17 mouse cellular contexts compared by ENCODE assay signal in genomic region chr7:137099766-137100165, GRCm38 (mm10).
DNase-seq lines count a peak whose midpoint lies in the region; ATAC-seq and TF ChIP-seq lines count a peak whose summit lies in the region.
"Had no signal": no experiment of that assay in that cellular context is flagged by ENCODE, and none has a peak within 500 bp of the region (broad histone marks: within the 10 kb centered on the region; RNA-seq: fewer than 3 reads in every experiment).

No protein-coding gene starts in this region.

- H3K9me3 ChIP-seq in stomach, postnatal 0 days (ENCODE audit: control insufficient read depth, low read length): no peaks in the 10 kb centered on the region
- H3K9me3 ChIP-seq: embryonic facial prominence, embryonic 10.5 days; forebrain, embryonic 13.5 days; hindbrain, embryonic 12.5 days had no signal

- 81% methylated on average over 3 of the region's 3 CpGs for WGBS in stomach, postnatal 0 days

- ATAC-seq in stomach, postnatal 0 days (ENCODE audit: low FRiP score, low TSS enrichment): no peak
- ATAC-seq: forebrain, embryonic 13.5 days; forebrain, postnatal 0 days; hindbrain, embryonic 16.5 days; inflammation-experienced regulatory T-cells, adult 6 months had no signal

- no peak for TF ChIP-seq EP300 in stomach, postnatal 0 days (optimal IDR thresholded peaks at IDR 0.05)

- H3K27ac ChIP-seq in stomach, postnatal 0 days (replicated peaks): no peak overlapping the region
- H3K27ac ChIP-seq: embryonic facial prominence, embryonic 10.5 days; forebrain, embryonic 13.5 days; hindbrain, embryonic 12.5 days had no signal

- no peak overlapping the region for H3K4me3 ChIP-seq in stomach, postnatal 0 days (ENCODE audit: low read depth, low read length)
- H3K4me3 ChIP-seq: embryonic facial prominence, embryonic 10.5 days; forebrain, embryonic 13.5 days; hindbrain, embryonic 12.5 days had no signal

- DNase-seq in adipocyte (ENCODE audit: low spot score): peak; percentile 6
- DNase-seq in cerebellum, adult 11-12 months: peak; percentile 18
- peak; percentile 29 for DNase-seq in cerebellum, adult 9-10 months
- peak; percentile 18 to 46 for DNase-seq in cerebellum, postnatal 25 days
- no peak for DNase-seq in layer of hippocampus, adult 18-20 months (ENCODE audit: low spot score in 2 of 2)
- DNase-seq in stomach, postnatal 0 days (ENCODE audit: low spot score): no peak
- DNase-seq: adrenal gland, adult 8-10 months; forebrain, postnatal 0 days; gastrocnemius, postnatal 25 days; heart, postnatal 10 days; heart, postnatal 4 days; kidney, adult 11 months had no signal

- no peaks in the 10 kb centered on the region for H3K36me3 ChIP-seq in stomach, postnatal 0 days (ENCODE audit: control insufficient read depth, insufficient read depth, low read length)
- H3K36me3 ChIP-seq: embryonic facial prominence, embryonic 10.5 days; hindbrain, embryonic 12.5 days had no signal

- TF ChIP-seq CTCF in stomach, postnatal 0 days (IDR thresholded peaks at IDR 0.05; ENCODE audit: low read depth): no peak

- no peaks in the 10 kb centered on the region for H3K4me1 ChIP-seq in stomach, postnatal 0 days (replicated peaks; ENCODE audit: control insufficient read depth, insufficient read depth)
- H3K4me1 ChIP-seq: embryonic facial prominence, embryonic 10.5 days had no signal

- H3K27me3 ChIP-seq in stomach, postnatal 0 days (ENCODE audit: control insufficient read depth, insufficient read depth, low read length): no peaks in the 10 kb centered on the region
- H3K27me3 ChIP-seq: forebrain, embryonic 13.5 days; hindbrain, embryonic 12.5 days had no signal

- H3K9ac ChIP-seq in stomach, postnatal 0 days (ENCODE audit: low read length): no peak overlapping the region
- H3K9ac ChIP-seq: forebrain, embryonic 13.5 days; forebrain, postnatal 0 days; hindbrain, embryonic 12.5 days had no signal

- H3K4me2 ChIP-seq in stomach, postnatal 0 days (replicated peaks; ENCODE audit: low read depth): no peak overlapping the region
- H3K4me2 ChIP-seq: forebrain, embryonic 13.5 days; hindbrain, embryonic 12.5 days had no signal

Comparison
In these comparisons a context has a peak if more than half of its experiments do, and no peak if none do; other contexts are left out.
1. DNase-seq: peak in adipocyte (single experiment), cerebellum, adult 11-12 months (single experiment), cerebellum, adult 9-10 months (single experiment) and cerebellum, postnatal 25 days (2 of 2); none in layer of hippocampus, adult 18-20 months (0 of 2) and stomach, postnatal 0 days (single experiment).